Mouse (Mus musculus): ENCODE measurements around the gene Ptprr. TPM values are rescaled to one million over a fixed set of nuclear protein-coding genes. Genes with fewer than 3 reads are reported as not detected.

The Ptprr gene
- total RNA-seq, 2 experiments from 2014 or later = 0.74 to 1.6 TPM

GRCm38 (mm10) chr10:116183258-116183657 lies 165.2 kb downstream of the Ptprr start:
- intact Hi-C loops (cut with DNase I) = no loop called here
- no peak for DNase-seq
- no peak for TF ChIP-seq CTCF (IDR thresholded peaks at IDR 0.05)

GRCm38 (mm10) chr10:116191724-116192123 lies 173.7 kb downstream of the Ptprr start:
- TF ChIP-seq CTCF (IDR thresholded peaks at IDR 0.05) = no peak
- Histone ChIP-seq H3K4me3 (no peak overlapping the region), H3K27ac (no peak overlapping the region)
- intact Hi-C loops (cut with DNase I) = loop anchor here (10.0 kb wide), 1 partner anchor 877 kb away; the partner anchor contains the start of gene Rab21
- DNase-seq = no peak

More at GRCm38 (mm10) chr10:116183258-116183657, 165.2 kb downstream of the Ptprr start:
- Histone ChIP-seq H3K27ac (no peak overlapping the region), H3K4me3 (no peak overlapping the region)

- intact Hi-C loops (cut with DNase I) = loop anchor here (10.0 kb wide), 1 partner anchor 877 kb away; the partner anchor contains the start of gene Rab21
- no peak for TF ChIP-seq CTCF (IDR thresholded peaks at IDR 0.05)
- no peak for DNase-seq
- Histone ChIP-seq H3K4me3 (no peak overlapping the region), H3K27ac (no peak overlapping the region)
Measured at GRCm38 (mm10) chr10:116192293-116192692, 174.3 kb downstream of the Ptprr start.

GRCm38 (mm10) chr10:116194409-116194808 lies 176.4 kb downstream of the Ptprr start:
- TF ChIP-seq CTCF (IDR thresholded peaks at IDR 0.05) = no peak
- no peak for DNase-seq
- intact Hi-C loops (cut with DNase I) = loop anchor here (10.0 kb wide), 1 partner anchor 880 kb away; the partner anchor contains the start of gene Rab21
- Histone ChIP-seq H3K27ac (no peak overlapping the region), H3K4me3 (no peak overlapping the region)

GRCm38 (mm10) chr10:116196596-116197415 lies 178.8 kb downstream of the Ptprr start:
- no peak for DNase-seq
- TF ChIP-seq CTCF (IDR thresholded peaks at IDR 0.05) = peak; percentile 5; the same call in 1 of the 2 replicates
- intact Hi-C loops (cut with DNase I) = loop anchor here (5.0 to 10.0 kb wide), 2 partner anchors 485 to 882 kb away; partner anchors contain the start of gene Rab21
- no peak overlapping the region for H3K4me3 ChIP-seq
- H3K27ac ChIP-seq = no peak overlapping the region

- Histone ChIP-seq H3K4me3 (no peak overlapping the region), H3K27ac (no peak overlapping the region)
- intact Hi-C loops (cut with DNase I) = loop anchor here (5.0 to 10.0 kb wide), 2 partner anchors 485 to 883 kb away; partner anchors contain the start of gene Rab21
- DNase-seq = no peak
- peak; percentile 72 for TF ChIP-seq CTCF (IDR thresholded peaks at IDR 0.05)
Measured at GRCm38 (mm10) chr10:116197416-116197939, 179.5 kb downstream of the Ptprr start.

- Histone ChIP-seq H3K27ac (no peak overlapping the region), H3K4me3 (no peak overlapping the region)
- TF ChIP-seq CTCF (IDR thresholded peaks at IDR 0.05) = peak; percentile 70
- intact Hi-C loops (cut with DNase I) = loop anchor here (5.0 to 10.0 kb wide), 2 partner anchors 487 to 884 kb away; partner anchors contain the start of gene Rab21
- no peak for DNase-seq
Measured at GRCm38 (mm10) chr10:116199035-116199434, 181.0 kb downstream of the Ptprr start.

- no peak for DNase-seq
- H3K4me3 ChIP-seq = no peak overlapping the region
- no peak for TF ChIP-seq CTCF (IDR thresholded peaks at IDR 0.05)
- intact Hi-C loops (cut with DNase I) = no loop called here
- peak overlapping the region; percentile 56 for H3K27ac ChIP-seq
Measured at GRCm38 (mm10) chr10:116201542-116201941, 183.5 kb downstream of the Ptprr start.

- H3K27ac ChIP-seq = peak overlapping the region; percentile 86
- peak overlapping the region; percentile 13; the same call in 1 of the 2 replicates for H3K4me3 ChIP-seq
- TF ChIP-seq CTCF (IDR thresholded peaks at IDR 0.05) = no peak
- intact Hi-C loops (cut with DNase I) = loop anchor here (5.0 kb wide), 1 partner anchor 57 kb away; no protein-coding TSS in a partner anchor
- DNase-seq = no peak
Measured at GRCm38 (mm10) chr10:116205580-116206358, 187.8 kb downstream of the Ptprr start.

- Histone ChIP-seq H3K4me3 (no peak overlapping the region), H3K27ac (peak overlapping the region; percentile 86)
- intact Hi-C loops (cut with DNase I) = loop anchor here (5.0 kb wide), 1 partner anchor 56 kb away; no protein-coding TSS in a partner anchor
- no peak for DNase-seq
- TF ChIP-seq CTCF (IDR thresholded peaks at IDR 0.05) = no peak
Measured at GRCm38 (mm10) chr10:116206449-116206848, 188.4 kb downstream of the Ptprr start.

GRCm38 (mm10) chr10:116207987-116208726 lies 190.1 kb downstream of the Ptprr start:
- TF ChIP-seq CTCF (IDR thresholded peaks at IDR 0.05) = peak; percentile 98
- peak; percentile 52 for DNase-seq
- intact Hi-C loops (cut with DNase I) = loop anchor here (1.0 to 5.0 kb wide), 2 partner anchors 54 to 112 kb away; no protein-coding TSS in a partner anchor
- Histone ChIP-seq H3K27ac (peak overlapping the region; percentile 86), H3K4me3 (peak overlapping the region; percentile 29)
